Mouse (Mus musculus): Measurements from ENCODE around the gene Rhbdd3.

The Rhbdd3 gene

DNA sequence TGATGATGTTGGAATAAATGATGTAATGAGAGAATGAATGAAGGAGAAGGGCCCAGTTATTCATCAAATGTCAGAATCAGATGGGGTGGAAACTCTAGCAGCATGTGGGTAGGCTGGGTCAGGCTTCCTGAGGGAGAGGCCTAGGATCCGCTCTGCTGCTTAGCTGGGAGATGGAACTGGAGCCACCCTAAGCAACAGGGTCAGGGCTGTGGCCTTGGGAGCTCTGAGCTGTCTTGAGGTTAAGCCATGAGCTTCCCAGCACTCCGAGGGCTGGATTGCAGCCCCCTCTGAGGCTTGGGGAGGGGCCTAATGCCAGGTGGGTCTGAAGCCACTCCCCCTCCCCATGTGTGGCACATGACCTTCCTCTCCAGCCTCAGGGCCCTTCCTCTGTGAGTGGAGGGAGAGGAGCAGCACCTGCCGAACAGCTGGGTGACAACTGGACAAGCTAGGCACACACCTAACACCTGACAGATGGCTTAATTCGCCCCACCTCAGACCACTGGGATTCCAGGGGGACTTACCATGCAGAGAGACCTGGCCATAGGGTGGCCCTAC, 31.5 kb downstream of the Rhbdd3 start:
- DNase-seq, result no peak

DNA sequence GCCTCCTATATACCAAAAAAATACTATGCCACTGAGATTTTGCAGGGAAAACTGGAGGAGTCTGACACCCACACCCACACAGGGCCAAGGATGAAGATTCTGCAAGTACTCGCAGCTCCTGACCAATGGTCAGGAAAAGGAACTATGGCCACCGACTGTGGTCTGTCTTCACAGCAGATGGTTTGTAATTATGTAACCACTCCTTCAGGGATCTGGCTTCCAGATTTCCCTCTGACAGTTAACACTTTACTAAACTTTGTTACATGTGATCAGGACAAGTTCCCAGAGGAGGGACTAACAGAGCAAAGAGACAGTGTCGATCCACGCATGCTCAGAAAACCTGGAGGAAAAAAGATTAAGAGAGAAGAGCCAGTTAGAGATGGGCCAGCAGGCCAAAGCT, 34.0 kb downstream of the Rhbdd3 start:
- no peak for DNase-seq

DNA sequence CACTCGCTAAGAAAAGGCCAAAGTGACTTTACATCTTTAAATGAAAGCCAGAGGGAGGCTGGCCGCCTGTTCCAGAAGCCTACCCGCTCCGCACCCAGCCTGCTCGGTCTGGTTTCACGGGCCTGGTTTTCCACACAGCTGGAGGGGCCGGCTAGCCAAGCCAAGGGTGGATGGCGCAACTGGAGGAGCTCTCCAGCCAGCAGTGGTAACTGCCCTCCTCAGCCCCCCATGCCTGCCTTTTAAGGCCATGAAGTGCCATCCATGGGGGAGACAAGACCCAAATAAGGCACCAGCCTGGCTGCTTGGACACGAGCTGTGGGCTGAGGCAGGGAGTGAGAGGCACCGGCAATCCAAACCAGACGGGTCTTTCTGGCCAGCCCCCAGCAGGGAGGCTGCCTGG, 37.2 kb downstream of the Rhbdd3 start:
- DNase-seq, result no peak

DNA sequence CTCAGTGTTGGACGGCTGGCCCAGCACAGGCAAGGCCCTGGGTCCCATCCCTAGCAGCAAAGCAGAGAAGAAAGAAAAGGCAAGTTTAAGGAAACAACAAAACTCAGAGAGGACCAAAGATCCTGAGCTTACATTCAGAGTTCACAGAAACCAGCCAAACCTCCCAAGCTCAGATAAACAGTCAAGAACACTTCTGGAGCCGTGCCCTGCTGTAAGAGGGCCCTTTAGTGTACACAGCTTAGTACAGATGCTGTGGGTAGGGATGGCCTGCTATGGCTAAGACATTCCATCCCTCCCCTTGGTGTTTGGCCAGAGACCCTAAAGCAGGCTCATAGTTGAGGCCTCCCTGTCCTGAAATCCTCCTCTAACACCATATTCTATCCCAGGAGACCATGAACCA, 39.9 kb downstream of the Rhbdd3 start:
- DNase-seq, result no peak

DNA sequence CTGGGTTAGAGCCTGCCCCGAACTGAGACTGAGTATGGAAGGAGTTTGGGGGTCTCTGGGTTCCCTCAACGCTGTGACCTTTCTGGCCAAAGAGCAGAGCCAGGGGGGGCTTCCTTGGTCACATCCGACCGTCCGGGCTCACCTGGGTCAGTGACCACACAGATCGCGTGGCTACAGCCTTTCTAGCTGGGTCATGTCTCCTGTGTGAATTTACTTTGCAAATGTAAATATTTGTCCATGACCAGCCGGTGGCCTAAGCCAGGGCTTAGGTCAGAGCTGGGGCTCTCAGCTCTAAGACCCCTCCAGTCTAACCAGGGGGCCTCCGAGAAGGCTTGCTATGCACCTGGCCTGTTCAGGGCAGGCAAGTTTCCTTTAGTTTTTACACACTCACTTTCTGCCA, 40.6 kb downstream of the Rhbdd3 start:
- DNase-seq, result no peak

DNA sequence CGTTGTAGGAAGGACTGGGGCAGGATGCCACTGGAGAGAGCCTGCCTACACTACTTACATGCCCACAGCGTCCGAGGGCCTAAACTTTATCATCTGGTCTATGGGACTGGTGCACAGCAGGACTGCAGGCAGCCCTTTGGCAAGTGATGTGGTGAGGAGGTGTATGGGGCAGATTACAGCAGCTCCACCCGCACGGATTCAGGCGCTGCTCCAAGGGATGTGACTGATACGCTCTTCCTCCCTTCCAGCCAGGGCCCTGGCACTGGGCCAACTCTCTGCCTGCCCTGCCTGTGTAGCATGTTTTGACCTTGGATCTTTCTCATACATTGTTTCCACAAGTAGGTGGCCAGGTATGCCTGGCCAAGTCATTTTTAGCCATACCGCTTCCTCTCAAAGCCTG, 41.9 kb downstream of the Rhbdd3 start:
- peak; percentile 61 for DNase-seq

DNA sequence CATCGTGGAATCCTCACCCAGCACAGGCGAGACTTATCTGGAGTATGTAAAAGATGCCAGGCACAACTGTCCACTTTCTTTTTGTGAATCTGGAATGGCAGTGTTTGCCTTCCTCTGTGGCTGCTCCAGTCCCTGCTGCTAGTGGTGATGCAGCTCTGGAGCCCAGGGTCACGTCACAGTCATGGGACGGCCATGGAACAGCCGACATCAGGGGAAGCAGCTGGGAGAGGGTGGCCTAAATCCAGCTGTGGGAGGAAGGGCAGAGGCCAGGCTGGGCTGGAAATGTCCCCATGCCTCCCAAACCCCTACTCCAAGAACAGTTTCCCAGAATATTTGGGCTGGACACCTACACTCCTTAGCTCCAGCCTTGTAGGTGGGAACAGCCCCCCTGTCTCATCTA, 42.5 kb downstream of the Rhbdd3 start:
- no peak for DNase-seq

DNA sequence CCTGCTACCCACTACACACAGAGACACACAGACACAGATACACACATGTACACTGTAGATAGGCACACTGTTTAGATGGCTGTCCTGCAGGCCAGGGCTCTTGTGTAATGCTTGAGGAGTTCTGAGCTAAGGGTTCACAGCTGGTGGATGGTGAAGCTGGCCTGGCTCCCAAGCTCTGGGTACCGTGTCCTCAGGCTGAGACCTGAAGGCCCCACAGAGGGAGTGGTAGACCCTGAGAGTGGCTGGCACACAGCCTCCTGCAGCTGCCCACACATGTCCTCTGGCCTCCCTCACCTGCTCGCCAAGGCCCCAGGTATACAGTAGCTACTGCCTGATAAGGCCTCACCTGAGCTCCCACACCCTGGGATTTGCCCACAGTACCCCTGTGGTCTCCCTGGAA, 43.2 kb downstream of the Rhbdd3 start:
- no peak for DNase-seq

DNA sequence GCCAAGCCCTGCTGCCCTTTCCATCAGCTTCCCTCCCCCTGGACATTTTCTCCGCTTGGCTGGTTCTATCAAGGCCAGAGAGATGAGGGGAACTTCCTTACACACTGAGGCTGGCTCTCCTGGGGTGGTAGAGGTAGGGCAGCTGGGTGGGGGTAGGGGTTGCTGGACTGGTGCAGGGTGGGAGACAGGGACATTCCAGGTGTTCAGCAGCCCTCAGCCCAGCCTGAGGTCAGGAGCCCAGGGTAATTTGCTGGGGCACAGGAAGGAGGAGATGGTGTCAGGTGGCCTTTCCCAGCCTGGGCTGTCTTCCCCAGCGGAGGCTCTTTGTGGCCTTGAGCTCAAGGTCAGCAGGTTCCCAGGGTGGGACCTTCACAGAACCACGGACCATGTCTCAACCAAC, 46.9 kb downstream of the Rhbdd3 start:
- no peak for DNase-seq

DNA sequence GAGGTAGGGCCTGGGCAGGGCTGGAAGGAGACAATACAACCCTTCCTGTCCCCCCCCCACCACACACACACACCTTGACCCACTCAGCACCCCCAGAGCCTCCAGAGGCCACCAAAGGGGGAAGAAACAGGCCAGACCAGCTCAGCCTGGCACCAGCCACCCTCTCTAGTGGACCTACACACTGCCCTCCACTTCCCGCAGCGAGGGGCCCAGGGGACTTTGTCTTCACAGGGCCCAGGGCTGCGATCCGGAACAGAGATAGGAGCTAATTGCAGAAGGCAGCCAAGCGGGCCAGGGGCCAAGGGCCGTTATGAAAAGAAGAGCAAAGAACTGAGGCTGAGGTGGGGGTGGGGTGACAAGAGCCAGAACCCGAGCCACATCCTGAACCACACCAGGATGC, 50.5 kb downstream of the Rhbdd3 start:
- no peak for DNase-seq

DNA sequence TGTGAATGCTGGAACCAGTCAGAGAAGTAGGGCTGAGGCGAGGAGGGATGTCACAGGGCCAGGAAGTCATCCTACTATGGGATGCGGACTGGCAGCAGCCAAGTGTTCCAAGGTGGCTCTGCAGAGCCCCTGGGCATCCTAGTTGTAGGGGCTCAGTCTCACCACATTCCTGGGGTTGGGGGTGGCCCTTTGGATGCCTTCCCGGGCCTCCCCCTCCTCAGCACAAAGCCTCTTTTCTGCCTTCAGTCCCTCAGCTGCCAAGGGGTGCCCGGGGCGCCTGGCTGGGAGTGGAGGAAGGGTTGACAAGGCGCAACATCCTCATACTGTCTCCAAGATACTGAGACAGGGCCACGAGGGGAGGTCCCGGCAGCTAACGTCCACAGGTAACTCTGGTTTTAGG, 51.2 kb downstream of the Rhbdd3 start:
- DNase-seq, result no peak

DNA sequence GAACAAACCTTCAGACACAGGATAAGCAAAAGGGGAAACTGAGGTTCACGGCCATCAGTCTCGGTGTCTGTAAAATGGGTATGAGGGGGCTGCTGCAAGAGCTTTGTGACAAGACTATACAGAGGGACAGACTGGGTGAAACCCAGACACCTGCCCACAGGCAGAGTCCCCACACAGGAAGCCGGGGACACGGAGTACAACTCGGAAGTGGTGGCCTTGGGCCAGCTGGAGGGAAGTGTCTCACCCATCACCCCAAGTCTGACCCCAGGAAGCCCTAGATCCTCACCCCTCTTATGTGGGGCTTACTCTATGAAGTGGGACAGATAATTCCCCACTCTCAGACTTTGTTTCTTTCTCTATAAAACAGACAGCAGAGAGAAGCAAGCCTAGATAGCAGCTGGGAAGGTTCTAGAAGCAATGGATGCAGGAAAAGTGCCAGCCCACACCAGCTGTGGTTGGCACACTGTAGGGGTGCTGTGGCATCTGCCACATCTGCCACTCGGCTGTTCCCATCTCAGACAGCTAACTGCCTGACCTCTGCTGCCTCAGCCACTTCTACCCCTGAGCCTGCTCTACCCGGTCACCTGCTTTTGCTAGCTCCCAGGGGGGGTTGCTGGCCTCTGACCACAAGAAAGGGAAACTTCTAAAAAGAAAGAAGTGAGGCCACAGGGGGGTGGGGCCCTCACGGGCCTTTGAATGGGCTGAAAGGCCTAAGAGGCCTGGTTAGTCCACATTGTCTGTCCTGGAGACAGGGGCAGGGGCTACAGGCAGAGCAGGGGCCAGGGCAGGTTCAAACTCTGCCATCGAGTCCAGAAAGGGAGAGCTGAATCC, 51.9 kb downstream of the Rhbdd3 start:
- no peak for DNase-seq

DNA sequence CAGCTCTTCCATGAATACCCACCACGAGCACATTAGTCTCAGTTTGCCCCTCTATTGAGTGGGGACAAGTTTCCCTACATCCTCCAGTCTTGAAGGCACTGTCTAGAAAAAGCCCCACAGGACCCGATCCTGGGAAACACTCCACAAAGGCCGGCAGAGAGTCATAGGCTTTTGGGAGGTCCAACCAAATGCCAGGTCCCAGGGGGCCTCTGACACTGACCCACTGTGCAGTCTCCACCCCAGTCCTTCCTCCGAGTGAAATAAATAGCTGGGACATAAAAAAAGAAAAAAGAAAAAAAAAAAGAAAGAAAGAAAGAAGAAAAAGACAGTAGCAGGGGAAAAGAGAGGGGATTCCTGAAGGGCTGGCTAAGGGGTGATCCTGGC, 52.5 kb downstream of the Rhbdd3 start:
- DNase-seq, result no peak

DNA sequence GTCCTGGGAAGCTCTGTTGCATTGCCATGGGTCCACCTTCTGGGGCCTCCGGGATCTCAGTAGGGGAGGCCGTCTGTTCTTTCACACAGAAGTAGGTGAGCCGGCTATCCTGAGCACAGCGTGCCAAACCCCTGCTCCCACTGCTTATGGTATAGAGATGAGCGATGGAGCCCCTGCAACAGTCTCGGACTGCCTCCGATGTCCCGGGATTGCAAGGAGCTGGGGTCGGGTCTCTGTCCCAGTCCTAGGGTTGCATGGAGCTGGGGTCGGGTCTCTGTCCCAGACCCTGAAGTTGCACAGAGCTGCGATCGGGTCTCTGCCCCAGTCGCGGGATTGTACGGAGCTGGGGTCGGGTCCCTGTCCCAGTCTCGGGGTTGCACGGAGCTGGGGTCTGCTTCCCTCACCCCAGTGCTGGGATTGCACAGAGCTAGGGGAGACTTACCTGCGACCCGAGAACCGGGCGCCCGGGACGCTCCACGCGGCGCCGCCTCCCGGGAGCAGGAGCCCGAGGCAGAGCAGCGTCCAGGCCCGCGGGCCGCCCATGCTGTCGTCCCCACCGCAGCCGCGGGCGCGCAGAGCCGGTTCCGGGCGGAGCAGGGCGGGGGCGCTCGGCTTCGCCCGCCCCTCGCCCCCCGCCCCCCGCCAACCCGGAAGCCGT, 53.1 kb downstream of the Rhbdd3 start, which contains the start of gene Emid1:
Gene Emid1, minus strand, starts transcription at position 578 of the 658 bp plus-strand sequence.
- DNase-seq, result no peak

DNA sequence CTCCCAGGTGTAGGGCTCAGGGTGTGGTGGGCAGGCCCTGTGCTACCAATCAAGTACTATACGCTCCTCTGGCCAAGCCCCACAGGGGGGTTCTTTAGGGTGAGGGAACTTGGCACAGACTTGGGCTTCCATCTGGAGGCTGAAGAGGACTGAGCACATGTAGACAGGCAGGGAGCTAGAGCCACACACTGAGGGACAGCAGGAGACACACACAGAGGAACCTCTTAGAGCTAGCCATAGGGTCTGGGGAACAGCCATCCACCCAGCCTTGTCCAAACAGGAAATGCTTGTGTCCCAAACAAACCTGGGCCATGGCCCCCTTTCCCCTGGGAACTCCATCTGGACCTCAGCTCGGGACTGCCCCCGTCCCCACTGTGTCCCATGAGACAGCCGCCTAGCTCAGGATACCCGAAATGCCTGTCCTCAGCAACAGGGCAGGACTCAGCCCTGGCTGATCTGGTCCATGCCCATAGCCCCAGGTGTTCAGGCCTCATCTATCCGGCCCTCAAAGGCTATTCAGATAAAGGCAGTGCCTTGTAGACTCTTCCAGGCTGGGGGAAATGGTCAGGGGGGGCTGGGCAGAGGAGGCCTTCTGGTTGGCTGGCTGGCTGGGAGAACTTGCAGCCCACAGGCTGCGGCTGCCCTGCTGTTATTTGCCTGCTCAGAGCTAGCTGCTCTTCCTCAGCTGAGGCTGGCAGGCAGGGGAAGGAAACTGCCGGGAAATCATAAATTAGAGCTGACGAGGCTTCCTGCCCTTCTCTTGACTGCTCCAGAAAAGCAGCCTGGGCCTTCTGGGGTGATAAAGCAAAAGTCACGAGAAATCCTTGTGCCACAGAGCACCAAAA, 56.5 kb downstream of the Rhbdd3 start:
- peak; percentile 82 for DNase-seq

Measured in cerebellum, adult 9-11 months (tissue).